Mouse (Mus musculus) cortical plate, adult 2 months (tissue): Measurements from ENCODE around the gene Diaph2. TPM values are rescaled to one million over a fixed set of nuclear protein-coding genes. Genes with fewer than 3 reads are reported as not detected.
"Not testable (repeated sequence)": the region's sequence is repeated elsewhere in the genome, so short reads cannot be mapped to it uniquely, and the experiment has no call there.

ENCODE experiments used
- H3K27ac ChIP-seq: fragments of 200-500 bp; 2 replicates; pipeline ENCODE4 v1.5.1; 2012; ENCODE audit warnings: low read length, control low read depth, inconsistent platforms; ENCODE audit not compliant: insufficient read depth
- H3K4me1 ChIP-seq: fragments of 200-500 bp; 2 replicates; pipeline ENCODE4 v1.6.1; 2011; ENCODE audit warnings: low read length; ENCODE audit not compliant: control insufficient read depth, insufficient read depth
- H3K4me3 ChIP-seq: fragments of 200-500 bp; 2 replicates; pipeline ENCODE4 v1.5.1; 2011; ENCODE audit warnings: mild to moderate bottlenecking, low read length, control low read depth; ENCODE audit not compliant: insufficient read depth
- CTCF ChIP-seq: fragments of 200-500 bp; IDR thresholded peaks from 2 replicates; pipeline ENCODE4 v1.5.1; 2011; ENCODE audit warnings: mild to moderate bottlenecking, control low read depth, low read length; ENCODE audit not compliant: insufficient read depth; ENCODE audit errors: extremely low read depth
- POLR2A ChIP-seq: fragments of 200-500 bp; IDR thresholded peaks from 2 replicates; pipeline ENCODE4 v1.6.1; 2011; ENCODE audit warnings: mild to moderate bottlenecking, low read length, control low read depth; ENCODE audit not compliant: insufficient read depth; ENCODE audit errors: extremely low read depth
- polyA plus RNA-seq: library from polyadenylated mRNA; depleted of rRNA; stranded (reverse); fragments of >200 nt; gene quantifications from 2 replicates; pipeline ENCODE4 v1.2.3, GENCODE M21; 2012

Diaph2 gene
- polyA plus RNA-seq, 1 experiment = 9.2 TPM

DNA sequence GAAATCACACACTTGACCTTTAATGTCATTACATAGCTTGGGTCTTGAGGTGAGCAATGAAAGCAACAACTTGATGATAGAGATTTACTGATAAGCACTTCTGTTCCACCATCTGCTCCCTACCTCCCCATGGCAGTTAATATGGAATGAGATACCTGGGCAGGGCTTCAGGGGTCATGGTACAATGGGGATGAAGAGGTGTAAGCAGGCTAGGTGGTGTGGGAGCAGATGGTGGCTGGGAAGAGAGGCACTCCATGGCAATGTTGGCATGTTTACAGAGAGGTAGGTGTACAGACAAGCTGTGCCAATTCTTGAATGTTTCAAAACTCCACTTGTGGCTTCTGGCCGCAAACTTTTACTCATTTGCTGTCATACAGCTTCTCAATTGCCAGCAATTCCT lies 402.6 kb downstream of the Diaph2 start:
- Histone ChIP-seq H3K27ac (no peak overlapping the region), H3K4me3 (no peak overlapping the region), H3K4me1 (no peaks in the 10 kb centered on the region)
- no peak for TF ChIP-seq CTCF
- no peak for TF ChIP-seq POLR2A

DNA sequence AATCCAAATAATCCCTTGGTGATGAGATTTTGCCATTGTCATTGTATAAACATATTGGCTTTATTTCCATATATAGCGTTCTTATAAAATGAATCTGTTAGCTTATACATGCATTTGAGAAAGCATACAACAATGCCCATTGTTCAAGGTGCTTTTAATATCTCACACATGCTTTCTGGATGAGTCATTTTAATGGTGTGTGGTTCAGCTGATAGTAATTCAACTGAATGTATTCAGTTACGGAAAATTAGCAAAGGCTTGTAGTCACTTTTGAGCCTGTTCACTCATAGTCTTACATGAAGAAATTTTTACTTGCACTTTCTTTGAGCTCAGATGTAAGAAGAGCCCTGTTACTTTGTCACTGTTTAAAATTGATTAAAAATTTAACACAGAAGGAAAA lies 423.6 kb downstream of the Diaph2 start:
- no peaks in the 10 kb centered on the region for H3K4me1 ChIP-seq
- TF ChIP-seq POLR2A (no peak), CTCF (no peak)
- no peak overlapping the region for H3K4me3 ChIP-seq

DNA sequence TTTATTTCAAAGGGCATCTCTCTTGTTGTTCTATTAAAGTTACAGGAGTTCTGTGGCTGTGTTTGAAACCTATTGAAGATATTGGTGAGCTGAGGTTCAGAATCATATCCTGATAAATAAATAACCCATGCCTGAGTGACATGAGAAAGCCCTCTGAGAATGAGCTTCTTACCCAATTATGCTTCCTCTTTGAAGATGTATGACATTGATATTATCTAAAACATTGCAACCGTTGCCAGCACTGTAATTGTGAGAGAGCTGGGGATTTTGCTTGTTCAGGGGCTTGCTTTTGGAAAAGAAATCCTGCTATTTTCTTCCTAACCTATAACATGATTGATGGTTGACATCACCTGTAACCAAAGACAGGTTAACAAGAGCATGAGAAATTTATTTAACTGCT lies 438.3 kb downstream of the Diaph2 start:
- no peak for TF ChIP-seq CTCF
- no peak for TF ChIP-seq POLR2A
- H3K4me1 ChIP-seq = no peaks in the 10 kb centered on the region
- H3K27ac ChIP-seq = no peak overlapping the region
- H3K4me3 ChIP-seq = no peak overlapping the region

More for the DNA sequence above, 423.6 kb downstream of the Diaph2 start:
- no peak overlapping the region for H3K27ac ChIP-seq

DNA sequence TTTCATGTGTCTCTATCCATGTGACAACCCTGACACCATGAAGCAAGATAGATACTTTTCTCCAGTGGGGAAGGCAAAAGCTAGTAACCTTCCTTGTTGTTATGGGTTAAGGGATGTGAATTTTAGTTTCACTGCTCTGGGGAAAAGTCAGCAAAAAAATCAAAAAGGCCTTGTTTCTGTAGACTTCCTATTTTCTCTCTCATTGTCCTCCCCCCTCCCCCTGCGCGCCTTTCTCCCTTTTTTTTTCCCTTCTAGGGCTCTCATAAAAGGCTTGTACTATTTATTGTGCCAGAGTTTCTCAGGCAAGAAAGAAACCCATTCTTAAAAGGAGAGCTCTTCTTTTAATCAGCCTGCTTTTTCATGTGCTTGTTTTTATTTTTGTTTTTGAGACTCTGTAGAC lies 438.9 kb downstream of the Diaph2 start:
- TF ChIP-seq CTCF (no peak), POLR2A (no peak)
- Histone ChIP-seq H3K4me3 (no peak overlapping the region), H3K27ac (no peak overlapping the region), H3K4me1 (no peaks in the 10 kb centered on the region)

DNA sequence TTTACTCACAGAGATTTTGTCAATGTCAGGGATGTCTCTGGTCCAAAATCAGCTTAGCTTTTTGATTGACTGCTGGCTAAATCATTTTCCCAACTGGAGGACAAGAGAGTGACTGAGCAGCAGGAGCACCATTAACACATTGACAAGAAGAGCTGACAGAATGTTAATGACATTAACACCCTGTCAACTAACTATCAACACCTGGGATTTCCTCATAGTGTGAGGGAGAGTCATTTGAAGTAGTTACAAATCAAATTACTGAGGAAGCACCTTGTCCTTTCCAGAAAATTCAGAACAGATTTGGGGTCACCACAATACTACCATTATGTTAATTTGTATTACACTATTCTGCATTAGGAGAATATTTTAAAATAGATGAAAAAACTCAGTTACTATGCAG lies 439.7 kb downstream of the Diaph2 start:
- Histone ChIP-seq H3K4me1 (no peaks in the 10 kb centered on the region), H3K27ac (no peak overlapping the region), H3K4me3 (no peak overlapping the region)
- TF ChIP-seq POLR2A (no peak), CTCF (no peak)

DNA sequence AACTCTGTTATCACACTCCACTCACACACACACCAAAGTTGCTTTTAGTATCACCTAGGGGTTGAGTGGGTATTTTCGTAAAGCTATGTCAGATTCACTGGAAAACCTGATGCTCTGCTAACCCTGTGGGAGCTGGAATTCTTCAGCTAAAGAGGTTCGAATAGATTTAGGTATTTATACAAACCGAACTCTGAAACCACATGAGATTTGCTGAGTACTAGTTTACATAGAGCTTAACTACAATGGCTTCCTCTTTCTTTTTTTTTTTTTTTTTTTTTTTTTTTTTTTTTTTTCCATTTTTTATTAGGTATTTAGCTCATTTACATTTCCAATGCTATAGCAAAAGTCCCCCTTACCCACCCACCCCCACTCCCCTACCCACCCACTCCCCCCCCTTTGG lies 447.9 kb downstream of the Diaph2 start:
- H3K4me1 ChIP-seq, H3K27ac ChIP-seq, H3K4me3 ChIP-seq: not testable (repeated sequence)

DNA sequence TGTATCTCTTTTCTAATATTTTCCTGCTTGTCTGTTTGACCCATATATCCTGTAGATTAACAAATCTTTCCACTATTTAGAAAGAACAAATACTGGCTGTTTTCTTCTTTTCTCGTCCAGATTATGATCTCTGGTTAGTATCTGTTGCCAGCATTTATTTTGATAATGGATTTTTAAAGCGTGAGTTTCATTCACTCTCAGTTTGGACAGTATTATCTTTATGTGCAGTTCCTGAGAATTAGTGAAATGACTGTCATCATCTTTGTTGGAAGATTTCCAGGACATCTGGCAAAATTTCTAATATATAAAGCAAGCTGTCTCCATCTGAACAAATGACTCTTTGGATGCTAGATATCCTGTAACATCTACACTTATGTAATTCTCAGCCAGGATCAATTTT lies 455.7 kb downstream of the Diaph2 start:
- Histone ChIP-seq H3K4me3 (no peak overlapping the region), H3K27ac (no peak overlapping the region), H3K4me1 (no peaks in the 10 kb centered on the region)
- TF ChIP-seq CTCF (no peak), POLR2A (no peak)

DNA sequence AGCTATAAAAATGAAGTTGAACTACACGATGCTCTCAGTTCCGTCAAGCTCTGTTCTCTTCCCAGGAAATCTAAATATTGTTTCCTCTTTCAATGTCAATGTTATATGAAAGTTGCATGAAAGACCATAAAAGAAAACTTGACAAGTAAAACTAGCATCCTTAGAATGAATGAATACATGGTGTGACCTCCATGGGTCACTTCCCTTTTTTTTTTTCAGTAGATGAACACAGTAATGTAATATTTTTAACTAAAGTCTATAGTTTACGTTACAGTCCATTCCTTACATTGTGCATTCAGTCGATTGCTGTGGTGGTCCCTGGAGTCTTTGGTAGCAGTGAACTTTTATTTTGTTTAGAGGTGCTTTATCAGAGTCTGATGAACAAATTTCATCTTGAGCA lies 462.7 kb downstream of the Diaph2 start:
- no peak overlapping the region for H3K27ac ChIP-seq
- H3K4me3 ChIP-seq = no peak overlapping the region
- no peak for TF ChIP-seq CTCF
- TF ChIP-seq POLR2A = no peak
- H3K4me1 ChIP-seq = no peaks in the 10 kb centered on the region

DNA sequence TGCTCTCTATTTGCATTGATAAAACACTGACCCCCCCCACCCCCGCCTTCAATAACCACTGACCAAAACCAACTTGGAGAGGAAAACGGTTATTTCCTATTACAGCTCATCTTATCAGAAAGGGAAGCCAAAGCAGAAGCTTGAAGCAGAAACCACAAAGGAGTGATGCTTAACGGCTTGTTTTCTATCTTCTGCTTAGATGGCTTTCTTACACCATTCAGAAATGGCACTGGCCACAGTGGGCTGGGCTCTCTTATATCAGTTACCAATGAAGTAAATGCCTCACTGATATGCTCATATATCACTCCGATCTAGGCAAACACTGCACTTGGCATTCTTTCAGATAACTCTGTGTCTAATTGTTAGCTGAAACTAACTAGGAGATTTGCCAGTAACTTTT lies 463.2 kb downstream of the Diaph2 start:
- no peak overlapping the region for H3K27ac ChIP-seq
- H3K4me3 ChIP-seq = no peak overlapping the region
- no peaks in the 10 kb centered on the region for H3K4me1 ChIP-seq
- TF ChIP-seq POLR2A (no peak), CTCF (no peak)

DNA sequence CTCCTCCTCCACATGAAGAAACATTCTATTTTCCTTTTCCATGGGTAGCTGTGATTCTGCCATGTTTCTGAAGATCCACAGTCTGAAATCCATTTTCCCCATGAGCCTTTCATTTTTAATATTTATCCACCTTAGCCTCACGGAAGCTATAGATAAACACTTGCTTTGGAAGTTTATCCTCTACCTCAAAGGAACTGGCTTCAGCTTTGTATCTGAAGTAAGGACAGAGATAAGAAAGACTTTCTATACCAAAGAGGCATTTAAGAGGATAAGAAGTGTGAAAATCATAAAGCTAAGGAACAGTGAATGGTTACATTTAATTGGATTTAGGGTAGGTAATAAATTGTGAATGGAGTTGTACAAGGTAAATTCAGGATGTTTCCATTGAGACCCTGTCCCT lies 480.5 kb downstream of the Diaph2 start:
- H3K4me3 ChIP-seq = no peak overlapping the region
- H3K27ac ChIP-seq = no peak overlapping the region
- H3K4me1 ChIP-seq = no peaks in the 10 kb centered on the region
- TF ChIP-seq POLR2A = no peak
- TF ChIP-seq CTCF = no peak

DNA sequence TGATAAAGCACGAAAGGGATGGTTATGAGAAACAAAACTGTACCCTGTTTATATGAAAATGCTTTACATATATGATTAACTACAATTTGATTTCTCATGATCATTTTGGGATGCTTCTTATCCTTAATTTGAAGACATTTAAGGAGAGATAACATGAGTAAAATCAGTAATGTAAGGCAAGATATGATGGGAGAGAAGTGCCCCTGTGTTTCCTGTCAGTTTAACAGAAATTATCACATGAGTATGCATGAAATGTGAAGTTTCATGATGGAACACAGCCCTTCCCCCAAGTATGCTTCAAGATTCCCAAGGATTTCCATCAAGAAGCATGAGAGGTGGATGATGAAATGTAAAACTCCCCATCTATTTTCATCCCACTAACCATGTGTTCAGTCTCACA lies 485.6 kb downstream of the Diaph2 start:
- TF ChIP-seq CTCF = no peak
- no peak for TF ChIP-seq POLR2A
- H3K4me1 ChIP-seq = no peaks in the 10 kb centered on the region
- H3K4me3 ChIP-seq = no peak overlapping the region
- H3K27ac ChIP-seq = no peak overlapping the region

DNA sequence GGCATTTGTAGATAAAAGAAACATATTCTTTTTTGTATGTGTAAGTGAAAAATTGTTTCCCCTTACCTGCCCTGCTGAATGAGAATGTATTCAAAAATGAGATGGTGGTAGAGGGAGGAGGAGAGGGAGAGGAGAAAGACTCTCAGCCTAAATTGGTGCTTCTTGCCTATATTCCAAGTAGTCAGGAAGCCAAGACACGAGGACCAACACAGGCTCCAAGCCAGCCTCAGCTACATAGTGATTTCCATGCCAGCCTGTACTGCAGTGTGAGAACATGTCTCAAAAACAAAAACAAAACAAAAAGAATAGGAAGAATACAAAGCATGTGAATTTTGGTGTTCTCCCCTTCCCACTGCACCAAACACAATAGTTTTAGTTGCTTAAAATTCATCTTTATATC lies 497.1 kb downstream of the Diaph2 start:
- Histone ChIP-seq H3K4me1 (no peaks in the 10 kb centered on the region), H3K27ac (no peak overlapping the region), H3K4me3 (no peak overlapping the region)
- TF ChIP-seq POLR2A = no peak
- TF ChIP-seq CTCF = no peak
